Mouse (Mus musculus) erythroblast, embryonic 14.5 days (primary cell): ENCODE measurements around the gene Tdrd7. TPM values are rescaled to one million over a fixed set of nuclear protein-coding genes. Genes with fewer than 3 reads are reported as not detected.

Experiments
- H3K27me3 ChIP-seq: 2 replicates; pipeline ENCODE4 v1.6.1; 2012; ENCODE audit warnings: inconsistent platforms; ENCODE audit not compliant: control insufficient read depth
- H3K36me3 ChIP-seq: 2 replicates; pipeline ENCODE4 v1.6.1; 2012; ENCODE audit warnings: mild to moderate bottlenecking, inconsistent platforms; ENCODE audit not compliant: control insufficient read depth
- H3K4me1 ChIP-seq: 2 replicates; pipeline ENCODE4 v1.6.1; 2012; ENCODE audit warnings: inconsistent platforms; ENCODE audit not compliant: control insufficient read depth
- H3K4me3 ChIP-seq: replicated peaks from 2 replicates; pipeline ENCODE3; 2012; ENCODE audit warnings: moderate library complexity, mild to moderate bottlenecking, inconsistent platforms
- H3K9me3 ChIP-seq: 2 replicates; pipeline ENCODE4 v1.6.1; 2012; ENCODE audit warnings: low read length, inconsistent platforms, mixed read lengths; ENCODE audit not compliant: control insufficient read depth
- GATA1 ChIP-seq: IDR thresholded peaks from 2 replicates; pipeline ENCODE4 v1.6.1; 2012; ENCODE audit warnings: low read length, inconsistent platforms, mixed read lengths
- TAL1 ChIP-seq: IDR thresholded peaks from 3 replicates; pipeline ENCODE4 v1.6.1; 2012; ENCODE audit warnings: low read length, inconsistent platforms, mixed read lengths
- polyA plus RNA-seq: library from polyadenylated mRNA; stranded (reverse); fragments of >175 nt; gene quantifications from 2 replicates; pipeline ENCODE4 v1.2.3, GENCODE M21; 2012

The Tdrd7 gene
- polyA plus RNA-seq, 1 experiment, result not detected

DNA sequence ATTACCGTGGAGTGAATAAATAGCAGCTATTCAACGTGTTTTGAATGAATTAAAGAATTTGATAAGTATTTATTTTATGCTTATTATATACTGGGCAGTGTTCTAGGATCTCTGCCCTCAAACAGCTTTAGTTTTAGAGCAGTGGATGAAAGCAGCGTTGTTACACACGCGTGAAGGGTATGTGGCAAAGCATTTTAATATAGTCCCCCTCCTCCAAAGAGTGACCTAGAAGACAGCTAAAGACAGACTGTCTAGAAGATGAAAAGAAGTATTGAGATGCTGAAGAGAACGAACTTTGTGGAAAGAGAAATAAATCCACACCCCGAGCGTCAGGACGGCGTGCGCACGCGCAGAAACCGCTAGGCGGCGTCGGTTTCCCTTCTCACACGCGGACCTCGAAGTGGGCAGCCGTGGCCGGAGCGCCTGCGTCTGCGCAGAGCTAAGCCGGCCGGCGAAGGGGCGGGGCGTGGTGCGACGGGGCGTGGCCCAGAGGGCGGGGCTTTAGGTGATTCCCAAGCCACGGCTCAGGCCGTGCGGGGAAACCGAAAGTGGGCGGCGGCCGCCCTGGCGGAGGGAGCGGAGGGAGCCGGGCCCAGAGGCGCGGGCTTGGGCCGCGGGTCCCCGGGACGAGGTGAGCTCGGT, 6.8 kb downstream of the Tdrd7 start:
- TF ChIP-seq TAL1, result no peak
- peaks cover 14% of the 10 kb centered on the region for H3K4me1 ChIP-seq
- H3K27me3 ChIP-seq, result peaks cover 70% of the 10 kb centered on the region
- H3K9me3 ChIP-seq, result no peaks in the 10 kb centered on the region
- H3K4me3 ChIP-seq, result peak overlapping the region; percentile 81
- H3K36me3 ChIP-seq, result no peaks in the 10 kb centered on the region

DNA sequence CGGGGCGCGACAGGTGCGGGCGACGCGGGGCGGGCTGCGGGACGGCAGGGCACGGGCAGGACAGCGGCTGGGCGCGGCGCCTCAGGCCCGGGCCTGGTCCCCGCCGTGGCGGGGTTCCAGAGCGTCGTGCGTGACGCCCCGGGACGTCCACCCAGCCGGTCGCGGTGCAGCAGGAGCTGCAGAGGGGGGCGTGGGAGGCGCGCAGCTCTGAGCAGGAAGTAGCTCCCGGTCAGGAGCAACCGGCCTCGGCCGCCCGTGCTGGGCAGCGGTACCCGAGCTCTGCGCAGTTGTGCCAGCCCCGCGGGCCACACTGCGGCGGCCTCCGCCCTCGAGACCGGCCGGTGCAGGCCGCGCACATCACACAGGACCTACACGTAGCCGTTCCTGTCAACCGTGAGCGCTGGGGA, 7.3 kb downstream of the Tdrd7 start:
- peaks cover 71% of the 10 kb centered on the region for H3K27me3 ChIP-seq
- no peaks in the 10 kb centered on the region for H3K36me3 ChIP-seq
- TF ChIP-seq GATA1 (no peak), TAL1 (no peak)
- no peaks in the 10 kb centered on the region for H3K9me3 ChIP-seq
- peaks cover 14% of the 10 kb centered on the region for H3K4me1 ChIP-seq
- H3K4me3 ChIP-seq, result peak overlapping the region; percentile 81

DNA sequence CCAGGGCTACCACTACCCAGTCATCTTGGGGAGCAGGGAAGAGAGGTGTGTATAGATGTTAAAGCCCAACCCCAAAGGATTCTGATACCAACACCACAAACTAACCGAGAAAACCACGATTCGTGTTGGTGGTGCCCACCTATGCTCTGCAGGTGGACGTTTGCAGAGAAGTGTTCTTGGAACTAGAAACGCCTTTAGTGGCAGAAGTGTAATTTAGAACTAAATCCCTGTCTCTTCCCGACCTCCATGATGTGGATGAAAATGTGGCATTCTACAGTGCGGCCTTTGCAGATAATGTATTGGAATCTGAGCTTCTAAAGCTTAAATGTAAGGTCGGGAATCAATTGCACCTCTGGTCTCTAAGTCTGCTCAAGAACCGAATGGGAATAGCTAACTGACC, 7.8 kb downstream of the Tdrd7 start:
- Histone ChIP-seq H3K4me1 (peaks cover 14% of the 10 kb centered on the region), H3K4me3 (peak overlapping the region; percentile 81)
- TF ChIP-seq GATA1 (no peak), TAL1 (no peak)

DNA sequence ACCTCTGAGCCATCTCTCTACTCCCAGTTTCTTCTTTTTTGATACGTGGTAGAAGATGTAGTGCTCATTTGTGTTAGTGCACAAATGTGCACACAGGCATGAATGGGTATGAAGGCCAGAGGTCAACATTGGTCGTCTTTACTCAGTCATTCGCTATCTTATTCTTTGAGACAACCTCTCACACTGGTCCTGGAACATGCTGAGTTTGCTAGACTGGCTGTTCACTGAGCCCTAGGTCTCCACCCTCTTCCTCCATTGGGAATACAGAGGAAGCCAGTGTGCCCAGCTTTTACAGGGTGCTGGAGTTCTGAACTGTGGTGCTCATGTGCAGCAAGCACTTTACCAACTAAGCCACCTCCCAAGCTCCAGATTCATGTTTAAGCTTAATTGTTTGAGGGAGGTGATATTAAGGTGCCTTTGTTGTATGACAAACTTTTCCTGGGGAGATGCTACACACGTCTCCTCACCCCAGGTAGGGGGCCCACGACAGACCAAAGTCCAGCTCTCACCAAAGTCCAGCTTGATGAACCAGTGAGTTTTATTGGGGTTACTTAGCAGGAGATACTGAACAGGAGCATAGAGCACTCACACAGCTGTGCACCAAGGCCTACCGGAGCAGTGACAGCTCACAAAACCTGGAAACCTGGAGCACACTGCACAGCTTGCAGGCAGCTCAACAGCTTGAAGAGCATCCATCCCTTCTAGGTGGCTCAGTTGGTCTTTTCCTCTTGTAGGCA, 12.0 kb downstream of the Tdrd7 start:
- Histone ChIP-seq H3K9me3 (no peaks in the 10 kb centered on the region), H3K4me3 (no peak overlapping the region), H3K27me3 (peaks cover 51% of the 10 kb centered on the region), H3K36me3 (no peaks in the 10 kb centered on the region), H3K4me1 (peaks cover 10% of the 10 kb centered on the region)
- no peak for TF ChIP-seq GATA1
- TF ChIP-seq TAL1, result no peak

More for the DNA sequence above, 7.8 kb downstream of the Tdrd7 start:
- Histone ChIP-seq H3K27me3 (peaks cover 69% of the 10 kb centered on the region), H3K9me3 (no peaks in the 10 kb centered on the region), H3K36me3 (no peaks in the 10 kb centered on the region)

DNA sequence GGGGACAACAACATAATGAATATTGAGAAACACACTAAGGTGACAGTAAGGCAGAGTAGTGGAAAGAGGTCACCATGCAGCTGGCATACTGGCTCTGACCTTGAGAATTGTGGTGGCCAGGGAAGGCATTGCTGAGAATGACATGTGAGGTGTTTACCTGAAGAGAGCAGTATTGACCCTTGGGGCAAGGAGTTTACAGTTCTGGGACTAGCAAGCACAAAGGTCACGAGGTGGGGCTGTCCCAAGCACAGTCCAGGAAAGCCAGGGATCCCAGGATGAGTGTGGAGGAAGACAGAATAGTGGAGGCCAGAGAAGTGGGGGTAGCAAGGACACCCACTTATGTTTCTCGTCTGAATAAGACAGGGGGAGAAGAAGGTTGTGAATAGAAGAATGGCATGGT, 14.8 kb downstream of the Tdrd7 start:
- Histone ChIP-seq H3K9me3 (no peaks in the 10 kb centered on the region), H3K36me3 (no peaks in the 10 kb centered on the region), H3K4me1 (no peaks in the 10 kb centered on the region), H3K4me3 (no peak overlapping the region), H3K27me3 (peaks cover 22% of the 10 kb centered on the region)
- TF ChIP-seq GATA1 (no peak), TAL1 (no peak)

- TF ChIP-seq GATA1 (no peak), TAL1 (no peak)
- Histone ChIP-seq H3K4me3 (no peak overlapping the region), H3K36me3 (no peaks in the 10 kb centered on the region), H3K9me3 (no peaks in the 10 kb centered on the region), H3K27me3 (peaks cover 12% of the 10 kb centered on the region), H3K4me1 (no peaks in the 10 kb centered on the region)
These were observed 15.9 kb downstream of the Tdrd7 start for GRCm38 (mm10) chr4:45981054-45981453.

DNA sequence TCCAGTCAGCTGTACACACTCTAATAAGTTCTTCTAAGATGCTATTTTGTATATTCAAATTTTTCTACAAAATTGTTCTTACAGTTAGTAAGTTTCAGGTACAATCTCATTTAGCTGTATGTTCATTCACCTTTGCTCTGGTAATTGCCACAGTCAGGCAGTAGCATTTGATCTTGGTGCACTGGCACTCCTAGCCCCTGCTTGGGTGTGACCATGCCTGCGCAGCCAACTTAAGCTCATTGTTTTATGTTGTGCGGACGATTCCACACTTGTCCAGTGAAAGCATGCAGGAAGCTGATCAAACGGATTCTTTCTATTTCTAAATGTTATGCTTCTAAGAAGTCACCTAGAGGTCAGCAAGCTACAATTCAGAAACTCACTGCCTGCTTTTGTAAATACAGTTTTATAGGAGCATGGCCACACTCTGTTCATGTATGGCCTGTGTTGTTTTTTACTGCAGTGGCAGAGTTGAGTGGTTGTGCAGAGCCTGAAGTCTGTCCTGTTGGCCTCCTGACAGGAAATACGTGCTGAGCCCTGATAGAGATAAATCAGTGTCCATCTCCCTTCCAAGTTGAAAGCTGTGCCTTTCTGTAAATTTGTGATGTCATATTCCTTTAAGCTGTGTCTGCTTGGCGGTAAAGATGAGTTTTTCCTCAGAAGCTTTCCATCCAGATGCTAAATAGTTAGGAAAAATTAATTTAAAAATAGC, 25.4 kb downstream of the Tdrd7 start:
- H3K4me3 ChIP-seq, result no peak overlapping the region
- no peaks in the 10 kb centered on the region for H3K9me3 ChIP-seq
- TF ChIP-seq TAL1 (no peak), GATA1 (no peak)
- no peaks in the 10 kb centered on the region for H3K4me1 ChIP-seq
- no peaks in the 10 kb centered on the region for H3K27me3 ChIP-seq
- no peaks in the 10 kb centered on the region; the same call in 1 of the 2 replicates for H3K36me3 ChIP-seq

- Histone ChIP-seq H3K36me3 (no peaks in the 10 kb centered on the region), H3K27me3 (peaks cover 6% of the 10 kb centered on the region), H3K4me3 (no peak overlapping the region), H3K4me1 (no peaks in the 10 kb centered on the region), H3K9me3 (no peaks in the 10 kb centered on the region)
- TF ChIP-seq GATA1 (no peak), TAL1 (no peak)
These were observed 33.4 kb downstream of the Tdrd7 start for GRCm38 (mm10) chr4:45998536-45998935.

- TF ChIP-seq TAL1 (no peak), GATA1 (no peak)
- H3K4me3 ChIP-seq, result no peak overlapping the region
- H3K36me3 ChIP-seq, result no peaks in the 10 kb centered on the region; the same call in 1 of the 2 replicates
- H3K4me1 ChIP-seq, result peaks cover 8% of the 10 kb centered on the region
- no peaks in the 10 kb centered on the region; the same call in 1 of the 2 replicates for H3K27me3 ChIP-seq
- no peaks in the 10 kb centered on the region for H3K9me3 ChIP-seq
These were observed 43.1 kb downstream of the Tdrd7 start for GRCm38 (mm10) chr4:46008142-46008793.
